Mouse (Mus musculus) megakaryocyte progenitor cell, adult 5-6 weeks (primary cell): ENCODE data around the gene Vwa3b. TPM values are rescaled to one million over a fixed set of nuclear protein-coding genes. Genes with fewer than 3 reads are reported as not detected.

ENCODE experiments used
- ATAC-seq: replicated peaks from 2 replicates; pipeline ENCODE4 v1.8.0; 2016; ENCODE audit warnings: mild to moderate bottlenecking, moderate TSS enrichment, inconsistent platforms; ENCODE audit not compliant: poor library complexity
- total RNA-seq, 2 experiments: library from RNA; stranded (forward) in 1 of 2; stranded (reverse) in 1 of 2; fragments of 157-497, 149-512 nt in 1 of 2; fragments of 200-1000 nt in 1 of 2; gene quantifications; 2 replicates each; pipeline versions ENCODE4 v1.2.3 to v1.2.4; 2015 to 2017

Gene Vwa3b
- total RNA-seq, 2 experiments from 2014 or later = not detected

DNA sequence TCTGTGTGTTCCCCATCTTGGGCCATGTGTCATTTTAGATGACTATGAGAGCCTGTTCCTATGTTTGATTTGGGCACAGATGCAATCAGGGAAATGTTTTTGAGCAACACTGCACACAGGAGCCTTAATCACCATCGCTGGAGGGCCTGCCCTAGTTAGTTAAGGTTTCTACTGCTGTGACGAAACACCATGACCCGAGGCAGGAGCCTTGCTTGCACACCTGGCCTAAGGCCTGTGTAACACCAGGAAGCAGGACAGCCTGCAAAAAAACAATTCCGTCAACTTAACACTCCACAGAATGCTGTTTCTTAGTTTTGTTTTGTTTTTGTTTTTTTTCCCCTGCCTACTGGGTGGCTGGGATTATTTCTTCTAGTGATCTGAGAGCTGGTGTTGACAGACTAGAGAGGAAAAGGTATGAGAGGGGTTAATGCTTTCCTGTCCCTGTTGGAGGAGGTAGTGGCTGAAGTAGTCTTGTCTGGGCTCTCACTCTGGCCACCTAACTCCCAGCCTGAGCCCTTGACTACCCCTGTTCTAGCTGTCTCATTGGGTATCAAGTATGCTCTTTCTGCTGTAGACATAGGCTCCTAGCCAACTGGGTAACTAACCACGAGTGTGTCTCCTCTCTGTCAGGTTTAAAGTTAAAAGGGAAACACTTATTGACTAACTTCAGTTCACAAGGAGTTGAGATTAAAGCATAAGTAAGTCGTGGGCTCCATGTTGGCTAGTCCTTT is 30.6 kb downstream of the Vwa3b start:
- no peak for ATAC-seq

DNA sequence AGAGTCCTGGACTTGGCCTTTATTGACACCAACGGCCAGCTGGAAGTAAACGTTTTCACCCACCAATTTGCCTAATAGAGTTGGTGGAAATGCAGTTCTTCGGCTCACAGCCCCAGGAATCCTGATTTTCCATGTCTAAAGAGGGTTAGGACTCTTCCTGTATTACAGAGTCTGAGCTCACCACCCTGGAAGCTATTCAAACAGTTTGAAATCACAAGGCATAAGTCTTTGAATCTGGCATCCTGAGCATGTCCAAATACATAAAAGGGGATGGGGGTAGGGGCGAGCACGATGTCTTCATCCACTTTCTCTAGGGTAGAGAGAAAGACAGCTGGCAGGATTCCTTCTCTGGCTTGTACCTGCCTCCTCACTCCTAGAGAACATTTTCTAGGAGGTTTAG is 34.5 kb downstream of the Vwa3b start:
- no peak for ATAC-seq

DNA sequence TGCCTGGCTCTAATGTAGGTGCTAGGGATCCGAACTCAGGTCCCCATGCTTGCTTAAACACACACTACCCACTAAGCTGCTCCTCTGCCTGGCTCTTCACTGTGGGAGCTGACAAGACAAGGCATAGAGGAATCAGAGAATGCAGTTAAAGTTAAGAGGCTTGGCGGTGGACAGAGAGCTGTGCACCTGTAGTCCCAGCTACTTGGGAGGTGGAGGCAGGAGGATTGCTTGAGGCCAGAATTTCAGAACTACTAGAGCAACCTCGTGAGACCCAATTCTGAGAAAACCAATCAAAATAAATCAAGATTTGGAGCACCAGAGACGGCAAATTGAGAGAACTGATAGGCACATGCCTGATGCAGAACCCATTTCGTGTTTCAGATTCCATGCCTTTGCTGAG is 36.7 kb downstream of the Vwa3b start:
- ATAC-seq = no peak

DNA sequence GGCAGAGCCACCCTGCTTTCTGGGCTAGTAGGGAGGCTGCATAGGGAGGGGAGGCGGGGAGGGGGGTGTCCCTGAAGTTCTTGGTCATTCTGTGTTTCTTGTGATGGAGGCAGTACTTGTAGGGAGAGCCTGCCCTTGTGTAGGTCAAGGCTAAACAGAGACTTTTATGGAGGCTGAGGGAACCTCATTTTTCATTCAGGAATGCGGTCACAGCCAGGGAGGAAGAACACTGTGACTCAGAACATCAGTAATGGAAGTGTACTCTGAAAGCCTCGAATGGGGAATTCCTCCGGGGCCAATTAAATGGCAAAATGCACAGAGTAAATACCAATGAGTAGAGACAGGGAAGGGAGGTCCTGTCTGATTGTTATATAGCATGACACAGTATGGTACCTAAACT is 37.4 kb downstream of the Vwa3b start:
- no peak for ATAC-seq

DNA sequence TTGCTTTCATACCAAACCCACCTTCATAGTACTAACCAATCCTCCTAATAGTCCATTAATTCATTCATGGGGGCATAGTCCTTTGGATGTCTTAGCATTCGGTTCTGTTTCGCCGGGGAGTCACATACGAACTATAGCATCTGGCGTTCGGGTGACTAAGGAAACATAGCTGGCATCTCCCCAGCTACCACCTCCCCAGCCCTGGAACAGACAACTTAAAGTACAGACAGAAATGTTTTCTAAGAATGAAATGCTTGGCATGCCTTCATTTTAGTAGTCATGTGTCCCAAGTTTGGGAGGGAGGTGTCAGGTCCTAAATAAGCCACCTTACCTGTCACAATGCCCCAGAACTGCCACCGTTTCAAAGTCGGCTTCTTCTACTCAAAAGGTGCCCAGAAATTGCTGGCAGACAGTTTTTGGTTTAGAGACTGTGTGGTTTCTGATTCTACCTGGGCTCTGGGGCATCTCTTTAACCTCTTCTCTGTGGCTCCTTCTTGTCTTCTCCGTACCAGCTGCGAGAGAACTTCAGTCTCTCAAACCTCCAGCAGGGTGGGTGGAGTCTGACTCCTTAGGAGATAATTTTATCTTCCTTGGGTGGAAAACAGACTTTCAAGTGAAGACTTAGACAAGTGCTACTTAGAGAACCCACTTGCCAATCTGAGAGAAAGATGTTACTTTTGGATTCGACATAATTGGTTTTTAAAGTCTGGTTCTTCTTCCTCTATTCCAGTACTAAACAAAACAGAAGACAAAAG is 39.4 kb downstream of the Vwa3b start:
- no peak for ATAC-seq

DNA sequence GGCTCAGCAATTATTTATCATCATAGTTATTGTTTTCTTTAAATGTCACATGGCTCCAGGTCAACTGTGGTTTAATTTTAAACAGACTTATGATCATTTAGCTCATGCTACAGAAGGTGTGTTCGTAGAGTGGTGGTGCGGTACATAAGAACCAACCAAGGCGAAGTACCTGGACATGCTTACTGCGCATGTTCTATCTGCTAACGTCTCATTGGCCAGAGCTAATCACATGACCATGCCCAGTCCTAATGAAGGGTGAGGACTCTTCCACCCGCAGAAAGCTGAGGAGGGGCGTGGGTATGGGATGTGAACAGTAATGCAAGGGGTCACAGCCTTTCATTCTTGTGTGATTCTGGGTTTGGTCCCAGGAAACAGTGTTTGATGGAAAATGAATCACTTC is 49.4 kb downstream of the Vwa3b start:
- no peak for ATAC-seq

DNA sequence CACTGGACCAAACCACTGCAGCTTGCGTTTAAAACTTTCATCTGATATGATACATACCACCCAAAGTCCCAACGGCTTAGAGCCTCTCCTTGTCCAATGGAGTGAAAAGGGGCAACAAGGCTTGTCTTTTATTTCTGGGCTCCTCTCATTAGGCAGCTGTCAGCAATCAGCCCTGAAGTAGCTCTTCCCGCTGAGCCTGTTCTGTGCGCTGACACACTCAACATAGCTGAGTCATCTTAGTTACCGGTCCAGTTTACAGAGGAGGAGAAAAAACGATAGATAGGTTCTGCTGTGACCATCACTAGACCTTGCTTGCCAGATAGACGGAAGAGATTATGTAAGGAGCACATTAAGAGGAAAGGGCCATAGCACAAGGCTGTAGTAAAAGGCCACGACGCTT is 50.9 kb downstream of the Vwa3b start:
- no peak for ATAC-seq

DNA sequence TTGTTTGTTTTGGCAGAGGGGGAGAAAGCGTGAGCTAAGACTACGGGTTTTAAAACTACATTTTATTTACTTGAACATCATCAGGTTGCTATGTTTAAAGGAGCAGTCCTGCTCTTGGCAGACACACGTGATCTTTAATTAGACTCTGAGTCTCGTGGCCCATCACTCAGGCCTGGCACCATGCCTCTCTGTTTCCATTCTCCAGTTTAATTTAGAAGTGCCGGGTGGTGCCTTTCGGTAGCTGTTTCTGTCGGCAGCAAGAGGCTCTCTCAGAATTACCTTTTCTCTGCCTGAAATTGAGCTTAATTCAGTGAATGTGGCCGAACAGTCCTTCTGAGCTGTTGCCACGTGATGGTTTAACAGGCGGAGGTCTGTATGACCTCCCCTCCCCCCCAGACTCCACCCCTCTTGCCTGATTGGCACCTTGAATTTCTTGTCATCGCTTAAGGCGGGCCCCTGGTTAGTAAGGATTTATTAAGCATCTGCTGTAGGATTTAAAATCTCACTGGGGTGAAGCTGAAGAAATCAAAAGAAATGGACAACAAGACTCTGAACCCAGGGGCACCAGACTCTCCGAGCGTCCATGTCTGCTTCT is 51.7 kb downstream of the Vwa3b start:
- ATAC-seq = no peak

DNA sequence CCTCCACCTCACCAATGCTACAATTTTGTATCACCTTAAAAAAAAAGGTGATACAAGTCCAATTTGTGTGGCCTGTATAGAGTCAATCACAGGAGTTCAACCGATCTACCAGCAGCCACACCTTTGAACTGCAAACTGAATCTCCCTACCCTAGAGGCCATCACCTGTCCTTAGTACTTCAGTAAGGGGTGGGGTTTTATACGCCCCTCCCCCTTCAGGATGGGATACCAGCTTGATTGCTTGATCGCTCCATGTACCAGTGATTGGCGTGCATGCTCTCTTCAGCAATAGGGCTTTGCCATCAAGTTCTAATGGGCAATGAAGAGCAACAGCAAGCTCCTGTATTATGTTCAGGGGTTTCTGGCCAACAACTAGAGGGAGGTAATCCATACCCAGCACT is 54.0 kb downstream of the Vwa3b start:
- no peak for ATAC-seq

DNA sequence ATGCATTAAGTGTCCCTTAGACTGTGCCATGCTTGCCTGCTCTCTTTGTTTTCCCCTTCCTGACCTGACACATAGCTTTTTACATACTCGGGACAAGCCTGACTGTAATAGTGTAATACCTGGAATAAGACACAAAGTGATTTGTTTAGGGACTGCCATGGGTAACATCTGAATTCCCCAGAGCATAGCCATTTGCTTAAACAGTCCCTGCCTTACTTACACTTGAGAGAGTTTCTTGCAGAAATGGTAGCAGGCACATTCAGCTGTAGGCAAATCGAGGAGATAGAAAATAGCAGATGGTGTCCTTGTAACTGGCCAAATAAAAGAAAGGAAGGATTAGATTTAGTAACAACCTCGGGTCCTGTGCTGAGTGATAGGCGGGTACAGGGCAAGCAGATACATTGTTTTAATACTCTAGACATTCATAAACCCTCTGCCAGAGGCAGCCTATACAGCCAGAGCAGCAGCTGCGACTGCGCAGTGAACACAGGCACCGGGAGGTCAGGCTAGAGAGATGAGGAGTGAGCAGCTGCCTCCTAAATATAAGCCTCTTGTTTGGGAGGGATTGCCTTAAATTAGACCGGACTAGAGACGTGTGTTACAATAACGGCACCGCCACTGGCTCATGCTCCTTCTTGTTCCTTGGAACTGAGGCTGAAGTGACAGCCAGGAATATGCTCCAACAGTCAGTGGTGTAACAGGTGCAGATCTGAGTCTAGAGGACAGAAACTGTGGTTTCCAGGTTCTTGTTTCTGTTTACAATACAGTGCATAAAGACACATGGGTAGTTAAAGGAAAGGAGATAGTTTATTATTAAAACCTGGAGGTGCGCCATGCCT is 55.2 kb downstream of the Vwa3b start:
- ATAC-seq = no peak

DNA sequence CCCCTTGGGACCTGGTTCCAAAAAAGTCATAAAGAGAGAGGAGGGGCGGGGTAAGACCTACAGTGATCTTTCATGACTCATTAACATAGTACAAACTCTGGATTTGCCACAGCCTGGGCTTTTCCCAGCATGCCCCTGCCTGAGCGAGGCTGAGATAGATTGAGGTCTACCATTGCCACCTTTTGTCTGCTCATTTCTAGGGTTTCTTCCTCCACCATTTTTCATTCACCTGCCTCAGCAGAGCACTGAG is 55.7 kb downstream of the Vwa3b start:
- no peak for ATAC-seq

DNA sequence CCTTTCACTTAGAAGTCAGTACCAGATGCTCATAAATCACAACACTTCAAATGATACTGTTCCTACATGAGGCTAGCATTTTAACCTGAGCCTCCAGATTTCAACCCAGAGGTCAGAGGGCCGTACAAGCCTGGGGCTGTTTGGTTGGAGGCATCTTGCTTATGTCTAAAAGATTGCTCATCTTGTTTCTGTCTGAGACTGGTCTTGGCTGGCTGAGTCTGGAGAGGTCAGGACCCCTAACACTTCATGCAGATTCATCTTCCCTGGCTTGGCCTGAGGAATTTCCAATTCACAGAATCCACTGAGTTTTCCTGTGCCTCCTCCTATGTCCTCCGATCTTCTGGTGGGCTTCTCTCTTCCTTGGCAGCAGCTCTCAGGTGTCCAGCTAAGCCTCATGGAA is 57.7 kb downstream of the Vwa3b start:
- no peak for ATAC-seq

DNA sequence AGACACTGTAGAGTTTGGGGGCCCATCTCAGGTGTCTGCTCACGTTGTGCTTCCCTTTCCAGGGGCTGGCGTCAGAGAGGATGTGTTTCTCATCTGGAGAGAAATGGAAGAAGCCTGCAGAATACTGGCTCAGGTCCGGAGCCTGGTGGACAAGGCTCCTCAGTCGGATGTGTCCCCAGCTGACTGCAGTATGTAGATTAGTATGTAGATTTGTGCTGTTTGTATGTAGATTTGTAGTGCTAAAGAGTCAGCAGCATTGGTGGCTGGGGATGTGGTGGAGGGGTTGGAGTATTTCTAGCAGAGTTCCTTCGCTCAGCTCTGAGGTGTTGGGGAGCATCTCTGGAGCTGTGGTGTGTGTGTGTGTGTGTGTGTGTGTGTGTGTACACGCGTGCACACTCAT is 58.8 kb downstream of the Vwa3b start:
- ATAC-seq = no peak

DNA sequence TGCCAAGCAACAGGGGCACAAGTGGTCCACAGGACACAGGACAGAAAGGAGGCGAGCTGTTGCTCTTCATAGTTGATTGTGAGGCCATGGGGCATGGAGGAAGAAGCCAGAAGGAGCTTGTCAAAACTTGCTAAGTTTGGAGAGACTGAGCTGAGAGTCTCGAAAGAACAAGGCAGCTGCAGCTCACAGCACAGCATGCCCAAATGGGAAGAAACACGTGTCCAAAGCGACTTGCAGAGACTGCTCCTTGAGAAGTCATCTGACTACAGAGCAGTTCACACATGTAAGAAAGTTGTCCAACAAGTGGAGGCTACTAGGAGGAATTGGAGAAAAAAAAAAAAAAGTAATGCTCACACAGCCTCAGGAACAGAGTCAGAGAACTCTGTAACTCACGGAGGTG is 62.8 kb downstream of the Vwa3b start:
- ATAC-seq = no peak

DNA sequence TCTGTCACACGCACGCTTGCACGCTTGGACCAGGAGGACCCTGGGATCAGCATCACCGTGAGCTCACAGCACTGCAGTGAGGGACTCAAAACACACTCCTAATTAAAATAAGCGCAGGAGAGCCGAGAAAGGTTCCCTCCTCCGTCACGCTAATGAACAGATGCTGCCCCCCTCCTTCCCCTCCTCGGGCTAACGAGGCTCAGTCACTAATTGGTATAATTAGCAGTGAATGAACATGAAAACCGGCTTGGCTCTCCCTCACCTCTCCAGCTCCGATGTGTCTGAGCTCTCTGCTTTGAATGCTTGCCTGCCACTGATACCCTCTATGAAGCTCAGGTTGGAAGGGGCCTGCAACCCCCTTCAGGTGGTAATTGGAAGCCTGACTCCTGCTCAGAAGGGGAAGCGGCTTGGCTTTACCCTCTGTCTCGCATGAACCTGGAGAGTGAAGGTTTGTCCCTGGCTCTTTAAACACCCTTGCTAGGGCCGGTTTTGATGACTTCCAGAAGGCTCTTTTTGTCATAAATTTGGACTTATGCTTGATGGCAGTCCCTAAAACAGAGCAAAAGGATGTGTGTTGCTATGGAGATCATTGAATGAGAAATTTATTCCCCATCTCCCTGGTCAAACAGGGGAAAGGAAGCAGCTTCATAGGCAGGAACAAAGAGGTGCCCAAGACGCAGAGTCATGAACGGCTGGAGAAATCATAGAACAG is 71.1 kb downstream of the Vwa3b start:
- ATAC-seq = no peak

DNA sequence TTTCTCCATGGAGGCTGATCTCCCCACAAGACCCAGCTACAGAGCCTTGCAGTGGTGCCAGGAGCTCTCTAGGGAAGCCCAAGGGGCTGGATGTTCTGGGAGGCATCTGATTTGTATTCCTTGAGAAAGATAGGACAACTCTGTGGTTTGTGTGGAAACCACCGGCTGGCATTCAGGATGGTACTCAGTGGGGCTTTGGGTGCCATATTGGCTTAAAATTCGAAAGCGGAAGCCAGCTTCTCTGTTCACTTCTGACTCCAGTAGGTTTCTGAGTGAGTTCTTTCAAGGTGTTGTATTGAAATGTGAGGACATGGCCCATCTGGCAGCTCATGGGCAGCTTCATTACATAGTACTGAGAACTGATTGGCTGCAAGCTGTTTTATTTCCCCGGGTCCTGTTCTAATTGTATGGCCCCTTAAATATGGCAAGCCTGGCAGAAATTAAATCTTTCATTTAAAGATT is 71.7 kb downstream of the Vwa3b start:
- ATAC-seq = no peak

DNA sequence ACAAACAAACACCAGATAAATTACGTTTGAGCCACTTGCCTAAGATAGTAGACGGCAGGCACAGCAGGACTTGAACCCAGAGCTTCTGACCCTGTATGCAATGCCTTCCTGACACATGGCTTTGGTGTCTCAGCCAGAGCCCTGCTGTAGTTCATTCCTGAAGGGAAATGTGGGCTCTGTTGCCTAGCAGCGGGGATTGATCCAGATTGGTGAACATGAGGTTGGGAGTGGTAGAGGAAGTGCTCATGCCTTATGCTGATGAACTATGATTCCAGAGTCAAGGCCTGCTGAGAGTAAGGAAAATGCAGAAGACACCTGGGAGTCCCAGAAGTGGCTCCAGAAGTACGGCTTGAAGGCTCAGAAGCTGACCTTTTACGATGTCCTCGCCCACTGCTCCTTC is 74.0 kb downstream of the Vwa3b start:
- ATAC-seq = no peak

DNA sequence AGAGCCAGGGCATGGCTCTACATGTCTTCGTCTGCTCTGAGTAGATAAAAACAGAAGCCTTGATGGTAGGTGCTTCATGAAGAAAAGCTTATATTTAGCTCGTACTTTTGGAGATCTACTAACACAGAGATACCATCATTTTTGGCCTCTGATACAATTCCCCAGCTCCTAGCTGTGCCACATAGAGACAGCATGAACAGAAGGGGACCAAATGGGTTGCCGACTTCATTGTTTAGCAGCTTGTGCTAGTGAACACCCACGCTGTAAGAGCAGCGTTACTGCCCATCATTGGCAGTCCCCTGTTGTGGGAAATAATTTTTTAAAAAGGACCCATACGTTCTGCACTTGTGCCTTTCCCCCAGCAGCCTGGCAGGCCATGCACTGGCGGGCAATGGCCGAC is 74.6 kb downstream of the Vwa3b start:
- no peak for ATAC-seq

DNA sequence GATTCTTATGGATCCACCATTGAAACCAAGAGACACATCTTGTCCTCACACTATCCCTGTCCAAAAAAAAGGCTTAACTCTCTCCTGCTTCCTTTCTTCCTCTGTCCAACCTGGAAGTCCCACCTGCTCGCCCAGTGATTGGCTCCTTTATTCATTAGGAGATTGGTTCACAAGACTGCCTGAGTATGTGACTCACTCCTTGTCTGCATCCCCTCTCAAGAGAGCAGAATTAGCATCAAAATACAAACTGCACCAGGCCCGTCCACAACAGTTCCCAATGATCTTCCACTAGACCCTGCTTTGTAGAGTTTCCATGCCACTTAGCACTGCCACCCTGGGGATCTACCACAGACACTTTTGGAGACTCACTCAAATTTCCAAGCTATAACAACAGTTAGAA is 75.3 kb downstream of the Vwa3b start:
- ATAC-seq = no peak

DNA sequence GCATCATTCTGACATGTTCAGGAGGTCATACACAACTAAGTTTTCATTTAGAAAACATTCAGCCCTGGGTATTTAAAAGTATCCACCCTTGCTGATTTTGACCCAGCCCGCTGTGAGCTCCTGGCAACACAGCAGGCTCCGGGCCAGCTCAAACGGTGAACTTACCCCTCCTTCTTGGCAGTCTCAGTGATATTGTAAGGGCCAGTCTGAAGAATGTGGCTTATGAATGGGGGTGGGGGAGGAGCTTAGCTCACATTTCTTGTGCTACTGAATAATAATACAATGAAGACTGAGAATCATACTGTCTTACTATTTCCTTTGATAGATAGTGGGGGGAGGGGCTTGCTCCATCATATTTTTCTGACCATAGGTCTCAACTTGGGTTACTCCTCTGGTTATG is 78.8 kb downstream of the Vwa3b start:
- ATAC-seq = no peak

DNA sequence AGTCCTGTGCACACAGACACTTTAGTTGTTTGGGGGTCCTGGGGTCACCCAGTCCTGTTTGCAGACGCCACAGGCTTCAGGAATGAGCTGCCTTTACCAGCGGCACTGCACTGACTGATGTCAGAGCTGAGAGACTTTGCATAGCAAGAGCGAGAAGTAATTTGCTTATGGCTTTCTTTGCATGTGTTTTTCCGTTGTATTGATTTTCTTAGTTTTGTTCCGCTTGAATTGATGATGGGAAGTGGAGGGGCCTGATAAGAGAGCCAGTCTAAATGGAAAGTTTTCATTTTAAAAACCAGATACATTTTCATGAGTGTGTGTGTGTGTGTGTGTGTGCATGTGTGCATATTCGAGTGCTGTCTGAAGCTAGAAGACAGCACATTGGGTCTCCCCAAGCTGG is 87.4 kb downstream of the Vwa3b start:
- ATAC-seq = no peak
